Mouse (Mus musculus) testis, adult 2 months (tissue): Measurements from ENCODE around the gene Timd2. TPM values are rescaled to one million over a fixed set of nuclear protein-coding genes. Genes with fewer than 3 reads are reported as not detected.
"Not testable (repeated sequence)": the region's sequence is repeated elsewhere in the genome, so short reads cannot be mapped to it uniquely, and the experiment has no call there.

ENCODE experiments used
- H3K27ac ChIP-seq: fragments of 200-500 bp; 2 replicates; pipeline ENCODE4 v1.5.1; 2012; ENCODE audit warnings: low read depth, low read length; ENCODE audit not compliant: control insufficient read depth, insufficient read depth
- H3K27me3 ChIP-seq: fragments of 200-500 bp; 2 replicates; pipeline ENCODE4 v1.6.1; 2012; ENCODE audit warnings: mild to moderate bottlenecking, low read length, moderate library complexity; ENCODE audit not compliant: control insufficient read depth, insufficient read depth
- H3K36me3 ChIP-seq: fragments of 200-500 bp; 2 replicates; pipeline ENCODE4 v1.6.1; 2012; ENCODE audit warnings: mild to moderate bottlenecking, low read length; ENCODE audit not compliant: control insufficient read depth, insufficient read depth
- H3K4me1 ChIP-seq: fragments of 200-500 bp; 2 replicates; pipeline ENCODE4 v1.6.1; 2012; ENCODE audit warnings: low read length; ENCODE audit not compliant: control insufficient read depth, insufficient read depth
- H3K4me3 ChIP-seq: fragments of 200-500 bp; 2 replicates; pipeline ENCODE4 v1.5.1; 2012; ENCODE audit warnings: low read depth, mild to moderate bottlenecking, low read length, moderate library complexity, mixed read lengths; ENCODE audit not compliant: control insufficient read depth
- CTCF ChIP-seq: fragments of 200-500 bp; IDR thresholded peaks from 2 replicates; pipeline ENCODE4 v1.5.1; 2012; ENCODE audit warnings: low read depth, mild to moderate bottlenecking, inconsistent platforms, low read length, moderate library complexity; ENCODE audit not compliant: control insufficient read depth, insufficient read depth, insufficient replicate concordance
- POLR2A ChIP-seq: fragments of 200-500 bp; IDR thresholded peaks from 2 replicates; pipeline ENCODE4 v1.6.1; 2012; ENCODE audit warnings: low read depth, mild to moderate bottlenecking, inconsistent platforms, low read length, moderate library complexity; ENCODE audit not compliant: control insufficient read depth
- polyA plus RNA-seq: library from polyadenylated mRNA; depleted of rRNA; stranded (reverse); fragments of >200 nt; gene quantifications from 2 replicates; pipeline ENCODE4 v1.2.3, GENCODE M21; 2012

The Timd2 gene
- polyA plus RNA-seq, 1 experiment = 0.10 TPM

GRCm38 (mm10) chr11:46690136-46690535 lies 16.7 kb downstream of the Timd2 start:
- H3K27ac ChIP-seq = no peak overlapping the region
- H3K27me3 ChIP-seq = no peaks in the 10 kb centered on the region
- H3K4me1 ChIP-seq = no peaks in the 10 kb centered on the region
- H3K4me3 ChIP-seq = no peak overlapping the region
- TF ChIP-seq POLR2A = no peak
- no peak for TF ChIP-seq CTCF
- no peaks in the 10 kb centered on the region for H3K36me3 ChIP-seq

- H3K36me3 ChIP-seq = no peaks in the 10 kb centered on the region
- TF ChIP-seq POLR2A (no peak), CTCF (no peak)
- H3K4me3 ChIP-seq = no peak overlapping the region
- no peak overlapping the region for H3K27ac ChIP-seq
- H3K27me3 ChIP-seq = no peaks in the 10 kb centered on the region
- H3K4me1 ChIP-seq = no peaks in the 10 kb centered on the region
Observed at GRCm38 (mm10) chr11:46683723-46684122, 23.1 kb downstream of the Timd2 start.

GRCm38 (mm10) chr11:46682842-46683241 lies 24.0 kb downstream of the Timd2 start:
- TF ChIP-seq POLR2A (no peak), CTCF (no peak)
- no peaks in the 10 kb centered on the region for H3K4me1 ChIP-seq
- H3K27me3 ChIP-seq = no peaks in the 10 kb centered on the region
- no peak overlapping the region for H3K4me3 ChIP-seq
- no peaks in the 10 kb centered on the region for H3K36me3 ChIP-seq
- no peak overlapping the region for H3K27ac ChIP-seq

GRCm38 (mm10) chr11:46667938-46668337 lies 38.9 kb downstream of the Timd2 start:
- Histone ChIP-seq H3K4me1 (no peaks in the 10 kb centered on the region), H3K4me3 (no peak overlapping the region), H3K36me3 (no peaks in the 10 kb centered on the region)

GRCm38 (mm10) chr11:46667105-46667504 lies 39.8 kb downstream of the Timd2 start:
- no peak overlapping the region for H3K4me3 ChIP-seq
- H3K27me3 ChIP-seq = no peaks in the 10 kb centered on the region
- no peaks in the 10 kb centered on the region for H3K36me3 ChIP-seq
- TF ChIP-seq CTCF (no peak), POLR2A (no peak)
- no peaks in the 10 kb centered on the region for H3K4me1 ChIP-seq
- H3K27ac ChIP-seq = no peak overlapping the region

More at GRCm38 (mm10) chr11:46667938-46668337, 38.9 kb downstream of the Timd2 start:
- Histone ChIP-seq H3K27me3 (no peaks in the 10 kb centered on the region), H3K27ac (no peak overlapping the region)
- TF ChIP-seq POLR2A (no peak), CTCF (no peak)

GRCm38 (mm10) chr11:46665599-46666522 lies 41.0 kb downstream of the Timd2 start:
- Histone ChIP-seq H3K4me3 (no peak overlapping the region), H3K27ac (no peak overlapping the region), H3K36me3 (no peaks in the 10 kb centered on the region), H3K27me3 (no peaks in the 10 kb centered on the region), H3K4me1 (no peaks in the 10 kb centered on the region)
- TF ChIP-seq CTCF = peak; percentile 20; the same call in 1 of the 2 replicates
- TF ChIP-seq POLR2A = no peak

- Histone ChIP-seq H3K4me1 (no peaks in the 10 kb centered on the region), H3K36me3 (no peaks in the 10 kb centered on the region), H3K4me3 (no peak overlapping the region), H3K27me3 (no peaks in the 10 kb centered on the region), H3K27ac (no peak overlapping the region)
- TF ChIP-seq POLR2A (no peak), CTCF (no peak)
Observed at GRCm38 (mm10) chr11:46663215-46663614, 43.6 kb downstream of the Timd2 start.

- H3K27ac ChIP-seq = no peak overlapping the region
Observed at GRCm38 (mm10) chr11:46652476-46652875, 54.4 kb downstream of the Timd2 start.

GRCm38 (mm10) chr11:46649655-46650054 lies 57.2 kb downstream of the Timd2 start:
- H3K4me3 ChIP-seq, H3K27ac ChIP-seq, H3K27me3 ChIP-seq, H3K36me3 ChIP-seq, H3K4me1 ChIP-seq: not testable (repeated sequence)

More at GRCm38 (mm10) chr11:46652476-46652875, 54.4 kb downstream of the Timd2 start:
- Histone ChIP-seq H3K4me1 (no peaks in the 10 kb centered on the region), H3K27me3 (no peaks in the 10 kb centered on the region), H3K4me3 (no peak overlapping the region), H3K36me3 (no peaks in the 10 kb centered on the region)
- TF ChIP-seq POLR2A (no peak), CTCF (no peak)
